Mouse (Mus musculus): Measurements from ENCODE around the gene Gsdma. TPM values are rescaled to one million over a fixed set of nuclear protein-coding genes. Genes with fewer than 3 reads are reported as not detected.

Gsdma gene
- polyA plus RNA-seq, 1 experiment from 2014 or later = 2.0 TPM

DNA sequence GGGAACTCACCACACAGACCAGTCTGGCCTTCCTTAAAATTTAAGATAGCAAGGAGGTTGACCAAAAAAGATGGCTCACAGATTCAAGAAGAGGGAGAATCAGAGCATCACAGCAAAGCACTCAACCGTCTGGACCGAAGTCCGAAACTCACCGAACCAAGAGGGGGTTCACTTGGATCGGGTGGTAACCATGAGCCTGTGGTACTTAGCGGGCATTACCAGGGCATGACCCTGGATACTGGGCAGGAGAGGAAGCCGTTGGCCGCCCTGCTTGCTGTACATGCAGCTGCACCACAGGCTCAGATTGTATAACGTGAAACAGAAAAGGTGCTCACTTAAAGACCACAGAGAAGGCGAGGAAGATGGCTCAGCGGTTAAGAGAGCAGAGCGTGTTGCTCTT lies 33.1 kb downstream of the Gsdma start:
- H3K4me2 ChIP-seq (ENCODE audit: low read depth, low read length) = no peak overlapping the region
- ATAC-seq (ENCODE audit: low read depth) (no peak), DNase-seq (ENCODE audit: low spot score) (no peak)
- H3K4me1 ChIP-seq (ENCODE audit: control insufficient read depth, insufficient read depth, low read length) = no peaks in the 10 kb centered on the region
- no peaks in the 10 kb centered on the region for H3K27me3 ChIP-seq (replicated peaks; ENCODE audit: control insufficient read depth, insufficient read depth, low read length)
- H3K9ac ChIP-seq (ENCODE audit: low read depth, low read length) = no peak overlapping the region
- H3K27ac ChIP-seq (replicated peaks; ENCODE audit: low read depth, low read length) = 0 out of 2 replicates have a peak overlapping the region, but pooled peaks have one; percentile 2
- H3K9me3 ChIP-seq (ENCODE audit: control insufficient read depth, low read length) = no peaks in the 10 kb centered on the region
- 84% methylated on average over 12 of the region's 12 CpGs for WGBS
- no peak overlapping the region for H3K4me3 ChIP-seq (ENCODE audit: low read depth, low read length)
- H3K36me3 ChIP-seq (ENCODE audit: control insufficient read depth, insufficient read depth, low read length) = peaks cover 42% of the 10 kb centered on the region

DNA sequence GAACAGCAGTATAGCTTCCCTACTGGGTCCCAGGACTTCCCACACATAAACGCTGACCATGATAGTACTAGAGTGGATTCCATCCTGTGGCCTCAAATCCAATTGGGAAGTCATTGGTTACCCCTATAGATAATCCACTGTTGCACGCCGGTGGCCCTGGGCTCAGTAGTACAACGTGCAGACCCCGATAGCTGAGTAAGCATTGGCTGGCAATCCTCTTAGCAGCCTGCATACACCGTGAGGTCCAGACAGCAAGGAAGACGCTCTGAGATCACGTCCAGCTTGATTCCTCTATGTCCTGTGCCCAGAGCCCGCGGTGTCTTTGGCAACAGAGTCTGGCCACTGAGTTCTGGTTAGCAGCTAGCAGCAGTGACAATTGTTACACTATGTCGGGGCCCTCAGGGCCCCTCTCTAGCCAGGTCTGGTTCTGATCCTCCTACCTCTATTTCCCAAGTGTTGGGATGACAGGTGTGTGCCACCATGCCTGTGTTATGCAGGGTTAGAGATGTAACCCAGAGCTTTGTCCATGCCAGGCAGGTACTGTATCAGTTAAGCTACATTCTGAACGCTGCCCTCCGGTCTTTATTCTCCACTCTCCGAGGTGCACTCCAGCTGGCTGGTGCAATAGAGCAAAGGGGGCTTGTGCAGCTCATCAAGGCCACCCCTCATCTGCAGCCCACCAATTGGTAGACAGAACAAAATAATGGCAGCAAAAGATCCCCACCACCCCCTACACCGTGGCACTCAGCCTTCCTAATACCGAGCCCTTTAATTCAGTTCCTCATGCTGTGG lies 34.9 kb downstream of the Gsdma start:
- WGBS = 84% methylated on average over 16 of the region's 16 CpGs
- no peak overlapping the region for H3K9ac ChIP-seq (ENCODE audit: low read depth, low read length)
- H3K27me3 ChIP-seq (replicated peaks; ENCODE audit: control insufficient read depth, insufficient read depth, low read length) = no peaks in the 10 kb centered on the region
- H3K4me3 ChIP-seq (ENCODE audit: low read depth, low read length) = no peak overlapping the region
- peaks cover 24% of the 10 kb centered on the region for H3K36me3 ChIP-seq (ENCODE audit: control insufficient read depth, insufficient read depth, low read length)
- no peaks in the 10 kb centered on the region for H3K4me1 ChIP-seq (ENCODE audit: control insufficient read depth, insufficient read depth, low read length)
- DNase-seq (ENCODE audit: low spot score) (no peak), ATAC-seq (ENCODE audit: low read depth) (no peak)
- no peaks in the 10 kb centered on the region for H3K9me3 ChIP-seq (ENCODE audit: control insufficient read depth, low read length)
- no peak overlapping the region for H3K27ac ChIP-seq (replicated peaks; ENCODE audit: low read depth, low read length)
- no peak overlapping the region for H3K4me2 ChIP-seq (ENCODE audit: low read depth, low read length)

DNA sequence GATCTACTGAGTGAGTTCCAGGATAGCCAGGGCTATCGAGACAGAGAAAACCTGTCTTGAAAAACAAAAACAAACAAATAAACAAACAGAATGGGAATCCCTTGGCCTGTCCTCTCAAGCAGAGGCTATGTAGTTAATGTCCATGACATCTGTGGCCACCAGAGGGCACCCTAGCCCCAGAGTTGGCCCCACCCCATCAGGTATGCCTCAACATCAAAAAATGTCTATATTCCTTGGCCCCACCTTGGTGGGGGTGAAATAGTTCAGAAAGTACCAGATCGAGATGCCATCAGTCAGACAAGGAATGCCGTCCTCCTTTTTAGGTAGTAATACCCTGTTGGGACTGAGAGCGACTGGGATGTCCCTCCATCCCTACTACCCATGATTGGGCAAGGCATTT lies 35.8 kb downstream of the Gsdma start:
- Histone ChIP-seq H3K4me2 (ENCODE audit: low read depth, low read length) (no peak overlapping the region), H3K9ac (ENCODE audit: low read depth, low read length) (no peak overlapping the region), H3K36me3 (ENCODE audit: control insufficient read depth, insufficient read depth, low read length) (peaks cover 24% of the 10 kb centered on the region), H3K4me3 (ENCODE audit: low read depth, low read length) (no peak overlapping the region), H3K27ac (replicated peaks; ENCODE audit: low read depth, low read length) (no peak overlapping the region), H3K27me3 (replicated peaks; ENCODE audit: control insufficient read depth, insufficient read depth, low read length) (no peaks in the 10 kb centered on the region), H3K4me1 (ENCODE audit: control insufficient read depth, insufficient read depth, low read length) (no peaks in the 10 kb centered on the region), H3K9me3 (ENCODE audit: control insufficient read depth, low read length) (no peaks in the 10 kb centered on the region)
- 30% methylated on average over 4 of the region's 4 CpGs for WGBS
- ATAC-seq (ENCODE audit: low read depth) = peak; percentile 32; the same call in 1 of the 2 replicates
- DNase-seq (ENCODE audit: low spot score) = peak; percentile 73

DNA sequence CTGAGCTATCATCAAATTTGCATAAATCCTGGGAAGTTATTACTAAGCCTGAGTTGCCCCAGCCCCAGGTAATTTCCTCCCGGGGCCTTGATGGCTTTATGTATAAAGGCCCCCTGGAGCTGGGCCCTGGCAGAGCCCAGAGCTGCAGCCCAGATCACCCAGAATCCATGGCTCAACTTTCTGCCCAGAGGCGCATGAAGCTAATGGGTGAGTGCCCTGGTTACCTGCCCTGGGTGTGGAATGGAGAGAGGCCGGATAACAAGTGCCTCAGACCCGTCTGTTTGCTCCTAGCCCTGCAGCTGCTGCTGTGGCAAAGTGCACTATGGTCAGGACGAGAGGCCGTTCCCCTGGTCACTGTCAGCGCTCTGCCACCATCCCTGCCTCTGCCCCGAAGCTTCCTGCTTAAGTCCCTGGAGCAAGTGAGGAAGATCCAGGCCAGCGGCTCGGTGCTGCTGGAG lies 37.1 kb downstream of the Gsdma start, which contains the start of gene Csf3:
TSS of gene Csf3 (plus strand) at position 51 of the 458 bp plus-strand sequence.
- no peak within 1 kb of the TSS for H3K27ac ChIP-seq (replicated peaks; ENCODE audit: low read depth, low read length)
- no peak within 1 kb of the TSS for H3K4me2 ChIP-seq (ENCODE audit: low read depth, low read length)
- H3K36me3 ChIP-seq (ENCODE audit: control insufficient read depth, insufficient read depth, low read length) = peaks cover 23% of the 10 kb centered on the region
- H3K9me3 ChIP-seq (ENCODE audit: control insufficient read depth, low read length) = no peaks in the 10 kb centered on the region
- no peak for ATAC-seq (ENCODE audit: low read depth)
- H3K4me1 ChIP-seq (ENCODE audit: control insufficient read depth, insufficient read depth, low read length) = no peaks in the 10 kb centered on the region
- WGBS = 33% methylated on average over 10 of the region's 10 CpGs
- peak within 1 kb of the TSS; percentile 11; the same call in 1 of the 2 replicates for H3K9ac ChIP-seq (ENCODE audit: low read depth, low read length)
- H3K4me3 ChIP-seq (ENCODE audit: low read depth, low read length) = no peak within 1 kb of the TSS
- no peaks in the 10 kb centered on the region for H3K27me3 ChIP-seq (replicated peaks; ENCODE audit: control insufficient read depth, insufficient read depth, low read length)
- no peak for DNase-seq (ENCODE audit: low spot score)

DNA sequence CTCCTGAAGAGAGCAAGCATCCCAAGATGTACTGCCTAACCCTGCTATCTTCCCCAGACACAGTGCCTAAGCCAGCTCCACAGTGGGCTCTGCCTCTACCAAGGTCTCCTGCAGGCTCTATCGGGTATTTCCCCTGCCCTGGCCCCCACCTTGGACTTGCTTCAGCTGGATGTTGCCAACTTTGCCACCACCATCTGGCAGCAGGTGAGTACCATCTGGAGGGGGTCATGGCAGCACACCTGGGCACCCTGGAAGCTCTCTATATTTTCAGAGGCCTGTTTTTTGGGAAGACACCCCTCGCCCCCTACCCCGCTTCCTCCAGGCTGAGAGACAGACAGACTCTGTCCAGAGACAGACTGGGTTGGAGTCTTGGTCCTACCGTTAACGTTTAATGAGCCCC lies 38.2 kb downstream of the Gsdma start:
- ATAC-seq (ENCODE audit: low read depth) = no peak

DNA sequence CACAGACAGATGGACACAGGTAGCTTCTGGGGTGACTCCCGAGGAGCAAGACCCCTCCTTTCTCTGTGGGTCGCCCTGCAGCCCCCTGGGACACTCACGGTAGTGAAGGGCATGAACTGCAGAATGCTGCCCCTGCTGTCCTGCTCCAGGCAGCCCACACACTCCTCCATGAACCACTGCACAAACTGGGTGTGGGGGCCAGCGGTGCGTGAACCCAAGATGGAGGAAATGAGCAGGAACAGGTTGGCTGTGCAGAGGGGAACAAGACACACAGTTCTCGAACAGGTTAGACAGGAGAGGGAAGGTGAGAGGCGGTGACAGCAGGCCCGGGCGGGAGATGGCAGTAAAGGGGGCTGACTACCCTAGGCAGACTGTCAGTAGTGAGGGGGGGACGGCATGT lies 40.9 kb downstream of the Gsdma start:
- WGBS = 89% methylated on average over 10 of the region's 10 CpGs
- Histone ChIP-seq H3K27ac (replicated peaks; ENCODE audit: low read depth, low read length) (no peak overlapping the region), H3K27me3 (replicated peaks; ENCODE audit: control insufficient read depth, insufficient read depth, low read length) (no peaks in the 10 kb centered on the region), H3K9me3 (ENCODE audit: control insufficient read depth, low read length) (no peaks in the 10 kb centered on the region), H3K4me2 (ENCODE audit: low read depth, low read length) (no peak overlapping the region), H3K36me3 (ENCODE audit: control insufficient read depth, insufficient read depth, low read length) (peaks cover 47% of the 10 kb centered on the region), H3K9ac (ENCODE audit: low read depth, low read length) (no peak overlapping the region; the same call in 1 of the 2 replicates), H3K4me3 (ENCODE audit: low read depth, low read length) (no peak overlapping the region), H3K4me1 (ENCODE audit: control insufficient read depth, insufficient read depth, low read length) (peaks cover 18% of the 10 kb centered on the region)
- no peak for ATAC-seq (ENCODE audit: low read depth)
- DNase-seq (ENCODE audit: low spot score) = no peak

More for the DNA sequence above, 38.2 kb downstream of the Gsdma start:
- Histone ChIP-seq H3K4me1 (ENCODE audit: control insufficient read depth, insufficient read depth, low read length) (no peaks in the 10 kb centered on the region), H3K4me3 (ENCODE audit: low read depth, low read length) (no peak overlapping the region), H3K36me3 (ENCODE audit: control insufficient read depth, insufficient read depth, low read length) (peaks cover 29% of the 10 kb centered on the region), H3K27ac (replicated peaks; ENCODE audit: low read depth, low read length) (no peak overlapping the region), H3K27me3 (replicated peaks; ENCODE audit: control insufficient read depth, insufficient read depth, low read length) (no peaks in the 10 kb centered on the region), H3K4me2 (ENCODE audit: low read depth, low read length) (no peak overlapping the region), H3K9me3 (ENCODE audit: control insufficient read depth, low read length) (no peaks in the 10 kb centered on the region), H3K9ac (ENCODE audit: low read depth, low read length) (no peak overlapping the region)
- DNase-seq (ENCODE audit: low spot score) = no peak
- 59% methylated on average over 5 of the region's 5 CpGs for WGBS

DNA sequence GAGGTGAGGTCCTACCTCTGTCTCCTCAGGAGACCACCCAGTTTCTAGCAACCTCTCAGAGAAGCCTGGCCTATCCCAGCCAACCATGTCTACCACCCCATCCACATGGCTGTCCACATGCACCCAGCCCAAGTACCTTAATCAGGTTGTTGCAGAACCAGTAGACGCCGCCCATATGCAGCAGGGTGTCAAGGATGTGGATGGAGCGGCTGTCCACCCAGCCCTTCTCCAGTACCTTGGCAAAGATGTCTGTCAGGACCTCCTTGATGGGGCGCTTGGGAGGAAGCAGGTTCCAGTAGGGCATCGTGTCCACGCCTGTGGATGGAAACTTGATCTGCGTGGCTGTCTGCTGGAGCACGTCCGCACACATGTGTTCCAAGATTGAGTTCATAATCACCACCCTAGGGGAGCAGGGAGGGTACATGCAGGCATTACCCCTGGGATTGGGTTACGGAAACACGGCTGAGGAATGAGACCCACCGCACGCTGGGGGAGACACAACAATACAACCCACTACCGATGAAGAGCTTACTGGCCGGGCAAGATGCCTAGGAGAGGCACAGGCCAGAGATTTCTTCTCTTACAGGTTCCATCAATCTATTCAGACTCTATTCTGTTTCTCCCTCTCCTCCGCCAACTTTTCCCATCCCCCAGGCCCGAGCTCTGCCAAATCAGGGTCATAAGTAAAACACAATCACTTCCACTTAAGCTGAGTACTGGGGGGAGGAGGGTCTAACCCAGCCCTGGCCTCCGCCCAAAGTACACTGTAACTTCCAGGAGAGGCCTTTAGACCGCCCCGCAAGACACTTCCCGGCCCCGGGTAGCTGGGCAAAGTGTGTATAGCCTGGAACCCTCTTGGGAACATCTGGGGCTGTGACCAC lies 43.5 kb downstream of the Gsdma start:
- ATAC-seq (ENCODE audit: low read depth) = peak; percentile 70
- 59% methylated on average over 22 of the region's 22 CpGs for WGBS
- H3K4me2 ChIP-seq (ENCODE audit: low read depth, low read length) = 0 out of 2 replicates have a peak overlapping the region, but pooled peaks have one; percentile 8
- DNase-seq (ENCODE audit: low spot score) = peak; percentile 88
- H3K9ac ChIP-seq (ENCODE audit: low read depth, low read length) = no peak overlapping the region
- peaks cover 18% of the 10 kb centered on the region for H3K4me1 ChIP-seq (ENCODE audit: control insufficient read depth, insufficient read depth, low read length)
- no peak overlapping the region for H3K4me3 ChIP-seq (ENCODE audit: low read depth, low read length)
- H3K27ac ChIP-seq (replicated peaks; ENCODE audit: low read depth, low read length) = peak overlapping the region; percentile 77
- H3K9me3 ChIP-seq (ENCODE audit: control insufficient read depth, low read length) = no peaks in the 10 kb centered on the region
- no peaks in the 10 kb centered on the region for H3K27me3 ChIP-seq (replicated peaks; ENCODE audit: control insufficient read depth, insufficient read depth, low read length)
- H3K36me3 ChIP-seq (ENCODE audit: control insufficient read depth, insufficient read depth, low read length) = peaks cover 60% of the 10 kb centered on the region

DNA sequence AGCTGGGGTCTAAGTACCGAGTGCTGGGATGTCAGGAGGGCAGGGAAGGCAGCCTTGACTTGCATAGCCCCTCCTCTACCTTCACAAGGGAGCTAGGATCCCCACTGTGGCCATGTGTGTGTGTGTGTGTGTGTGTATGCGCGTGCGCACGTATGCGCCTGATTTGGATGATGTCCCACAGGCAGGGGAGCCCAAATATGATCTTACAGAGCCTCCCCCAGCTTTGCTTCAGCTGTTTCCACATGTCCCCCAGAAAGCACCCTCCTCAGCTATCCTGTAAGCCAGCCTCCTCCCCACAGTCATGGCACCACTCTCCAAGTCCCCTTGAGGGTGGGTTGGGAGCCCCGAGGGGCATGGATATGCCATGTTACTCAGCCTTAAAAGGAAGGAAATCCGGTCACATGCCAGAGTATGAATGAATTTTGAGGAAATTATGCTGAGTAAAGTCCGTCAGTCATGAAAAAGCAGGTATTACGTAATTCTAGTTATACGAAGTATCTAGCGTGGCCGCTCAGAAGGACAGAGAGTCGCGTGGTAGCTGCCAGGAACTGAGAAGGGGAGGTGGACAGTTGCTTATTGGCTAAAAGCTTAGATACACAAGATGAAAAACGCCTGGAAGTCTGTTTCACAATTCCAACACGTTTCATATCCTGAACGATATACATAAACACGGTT lies 44.3 kb downstream of the Gsdma start:
- 77% methylated on average over 19 of the region's 19 CpGs for WGBS
- Histone ChIP-seq H3K4me2 (ENCODE audit: low read depth, low read length) (0 out of 2 replicates have a peak overlapping the region, but pooled peaks have one; percentile 8), H3K9ac (ENCODE audit: low read depth, low read length) (no peak overlapping the region)

More for the DNA sequence above, 44.3 kb downstream of the Gsdma start:
- no peaks in the 10 kb centered on the region for H3K9me3 ChIP-seq (ENCODE audit: control insufficient read depth, low read length)
- no peak overlapping the region for H3K4me3 ChIP-seq (ENCODE audit: low read depth, low read length)
- peaks cover 68% of the 10 kb centered on the region for H3K36me3 ChIP-seq (ENCODE audit: control insufficient read depth, insufficient read depth, low read length)
- no peaks in the 10 kb centered on the region for H3K27me3 ChIP-seq (replicated peaks; ENCODE audit: control insufficient read depth, insufficient read depth, low read length)
- peaks cover 18% of the 10 kb centered on the region for H3K4me1 ChIP-seq (ENCODE audit: control insufficient read depth, insufficient read depth, low read length)
- peak; percentile 67 for DNase-seq (ENCODE audit: low spot score)
- ATAC-seq (ENCODE audit: low read depth) = peak; percentile 10
- H3K27ac ChIP-seq (replicated peaks; ENCODE audit: low read depth, low read length) = peak overlapping the region; percentile 77

All from embryonic facial prominence, embryonic 14.5 days (tissue).